Mouse (Mus musculus): Measurements from ENCODE around the gene Dennd1a. TPM values are rescaled to one million over a fixed set of nuclear protein-coding genes. Genes with fewer than 3 reads are reported as not detected.

Gene Dennd1a
- polyA plus RNA-seq, 1 experiment, result 21.6 TPM

- TF ChIP-seq CTCF (IDR thresholded peaks at IDR 0.05; ENCODE audit: control insufficient read depth, insufficient read depth, insufficient replicate concordance, low read depth, low read length), result no peak
- Histone ChIP-seq H3K27ac (ENCODE audit: control insufficient read depth, insufficient read depth, low read depth, low read length) (no peak overlapping the region), H3K36me3 (ENCODE audit: control insufficient read depth, insufficient read depth, low read length) (no peaks in the 10 kb centered on the region), H3K4me3 (ENCODE audit: control insufficient read depth, low read depth, low read length) (no peak overlapping the region), H3K27me3 (ENCODE audit: control insufficient read depth, insufficient read depth, low read length) (no peaks in the 10 kb centered on the region), H3K4me1 (ENCODE audit: control insufficient read depth, insufficient read depth, low read length) (no peaks in the 10 kb centered on the region)
Measured at GRCm38 (mm10) chr2:38157002-38157401, 130.2 kb downstream of the Dennd1a start.

- no peak for TF ChIP-seq CTCF (IDR thresholded peaks at IDR 0.05; ENCODE audit: control insufficient read depth, insufficient read depth, insufficient replicate concordance, low read depth, low read length)
- no peak for TF ChIP-seq POLR2A (IDR thresholded peaks at IDR 0.05; ENCODE audit: control insufficient read depth, low read depth, low read length)
- Histone ChIP-seq H3K27me3 (ENCODE audit: control insufficient read depth, insufficient read depth, low read length) (no peaks in the 10 kb centered on the region), H3K36me3 (ENCODE audit: control insufficient read depth, insufficient read depth, low read length) (no peaks in the 10 kb centered on the region), H3K27ac (ENCODE audit: control insufficient read depth, insufficient read depth, low read depth, low read length) (no peak overlapping the region), H3K4me3 (ENCODE audit: control insufficient read depth, low read depth, low read length) (no peak overlapping the region), H3K4me1 (ENCODE audit: control insufficient read depth, insufficient read depth, low read length) (no peaks in the 10 kb centered on the region)
Measured at GRCm38 (mm10) chr2:38156001-38156400, 131.2 kb downstream of the Dennd1a start.

GRCm38 (mm10) chr2:38144831-38145230 is 142.4 kb downstream of the Dennd1a start:
- Histone ChIP-seq H3K4me3 (ENCODE audit: control insufficient read depth, low read depth, low read length) (no peak overlapping the region), H3K4me1 (ENCODE audit: control insufficient read depth, insufficient read depth, low read length) (no peaks in the 10 kb centered on the region), H3K27me3 (ENCODE audit: control insufficient read depth, insufficient read depth, low read length) (no peaks in the 10 kb centered on the region), H3K36me3 (ENCODE audit: control insufficient read depth, insufficient read depth, low read length) (no peaks in the 10 kb centered on the region), H3K27ac (ENCODE audit: control insufficient read depth, insufficient read depth, low read depth, low read length) (no peak overlapping the region)
- TF ChIP-seq CTCF (IDR thresholded peaks at IDR 0.05; ENCODE audit: control insufficient read depth, insufficient read depth, insufficient replicate concordance, low read depth, low read length), result no peak
- TF ChIP-seq POLR2A (IDR thresholded peaks at IDR 0.05; ENCODE audit: control insufficient read depth, low read depth, low read length), result no peak

- no peaks in the 10 kb centered on the region for H3K27me3 ChIP-seq (ENCODE audit: control insufficient read depth, insufficient read depth, low read length)
- no peak overlapping the region for H3K4me3 ChIP-seq (ENCODE audit: control insufficient read depth, low read depth, low read length)
- H3K27ac ChIP-seq (ENCODE audit: control insufficient read depth, insufficient read depth, low read depth, low read length), result no peak overlapping the region
- H3K36me3 ChIP-seq (ENCODE audit: control insufficient read depth, insufficient read depth, low read length), result no peaks in the 10 kb centered on the region
- H3K4me1 ChIP-seq (ENCODE audit: control insufficient read depth, insufficient read depth, low read length), result no peaks in the 10 kb centered on the region
- TF ChIP-seq CTCF (IDR thresholded peaks at IDR 0.05; ENCODE audit: control insufficient read depth, insufficient read depth, insufficient replicate concordance, low read depth, low read length), result no peak
- no peak for TF ChIP-seq POLR2A (IDR thresholded peaks at IDR 0.05; ENCODE audit: control insufficient read depth, low read depth, low read length)
Measured at GRCm38 (mm10) chr2:38144067-38144779, 143.0 kb downstream of the Dennd1a start.

- Histone ChIP-seq H3K4me3 (ENCODE audit: control insufficient read depth, low read depth, low read length) (no peak overlapping the region), H3K27me3 (ENCODE audit: control insufficient read depth, insufficient read depth, low read length) (no peaks in the 10 kb centered on the region), H3K27ac (ENCODE audit: control insufficient read depth, insufficient read depth, low read depth, low read length) (no peak overlapping the region), H3K4me1 (ENCODE audit: control insufficient read depth, insufficient read depth, low read length) (no peaks in the 10 kb centered on the region), H3K36me3 (ENCODE audit: control insufficient read depth, insufficient read depth, low read length) (no peaks in the 10 kb centered on the region)
- TF ChIP-seq POLR2A (IDR thresholded peaks at IDR 0.05; ENCODE audit: control insufficient read depth, low read depth, low read length) (no peak), CTCF (IDR thresholded peaks at IDR 0.05; ENCODE audit: control insufficient read depth, insufficient read depth, insufficient replicate concordance, low read depth, low read length) (no peak)
Measured at GRCm38 (mm10) chr2:38142905-38143304, 144.3 kb downstream of the Dennd1a start.

- H3K4me3 ChIP-seq (ENCODE audit: control insufficient read depth, low read depth, low read length), result no peak overlapping the region
- H3K36me3 ChIP-seq (ENCODE audit: control insufficient read depth, insufficient read depth, low read length), result no peaks in the 10 kb centered on the region
- H3K4me1 ChIP-seq (ENCODE audit: control insufficient read depth, insufficient read depth, low read length), result no peaks in the 10 kb centered on the region
- TF ChIP-seq CTCF (IDR thresholded peaks at IDR 0.05; ENCODE audit: control insufficient read depth, insufficient read depth, insufficient replicate concordance, low read depth, low read length) (no peak), POLR2A (IDR thresholded peaks at IDR 0.05; ENCODE audit: control insufficient read depth, low read depth, low read length) (no peak)
- H3K27me3 ChIP-seq (ENCODE audit: control insufficient read depth, insufficient read depth, low read length), result no peaks in the 10 kb centered on the region
- no peak overlapping the region for H3K27ac ChIP-seq (ENCODE audit: control insufficient read depth, insufficient read depth, low read depth, low read length)
Measured at GRCm38 (mm10) chr2:38142210-38142609, 145.0 kb downstream of the Dennd1a start.

GRCm38 (mm10) chr2:38139536-38139935 is 147.7 kb downstream of the Dennd1a start:
- Histone ChIP-seq H3K4me1 (ENCODE audit: control insufficient read depth, insufficient read depth, low read length) (no peaks in the 10 kb centered on the region), H3K27me3 (ENCODE audit: control insufficient read depth, insufficient read depth, low read length) (no peaks in the 10 kb centered on the region), H3K36me3 (ENCODE audit: control insufficient read depth, insufficient read depth, low read length) (no peaks in the 10 kb centered on the region), H3K4me3 (ENCODE audit: control insufficient read depth, low read depth, low read length) (no peak overlapping the region), H3K27ac (ENCODE audit: control insufficient read depth, insufficient read depth, low read depth, low read length) (no peak overlapping the region)
- TF ChIP-seq POLR2A (IDR thresholded peaks at IDR 0.05; ENCODE audit: control insufficient read depth, low read depth, low read length), result no peak
- TF ChIP-seq CTCF (IDR thresholded peaks at IDR 0.05; ENCODE audit: control insufficient read depth, insufficient read depth, insufficient replicate concordance, low read depth, low read length), result no peak
